ENCODE assay signal across 10 mouse cellular contexts in the genomic region with DNA sequence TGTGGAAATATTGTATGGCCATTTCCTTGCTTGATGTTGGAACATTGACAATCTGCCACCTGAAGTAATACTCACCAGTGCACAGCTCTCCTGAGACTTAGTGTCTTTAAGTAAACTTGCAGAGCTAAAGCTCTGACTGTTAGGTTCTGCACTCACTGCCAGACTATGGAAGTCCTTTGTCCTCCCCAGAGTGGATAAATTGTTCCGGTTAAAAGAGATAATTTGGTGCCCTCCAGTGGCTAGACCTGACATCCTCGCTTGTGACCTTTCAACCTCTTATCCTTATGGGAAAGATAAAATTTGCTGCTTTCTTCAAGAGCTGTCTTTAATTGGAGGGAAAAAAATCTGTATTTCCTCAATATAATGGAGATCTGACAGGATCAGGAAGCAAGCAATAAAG.
DNase-seq lines count a peak whose midpoint lies in the region; ATAC-seq and TF ChIP-seq lines count a peak whose summit lies in the region.
"Had no signal": no experiment of that assay in that cellular context is flagged by ENCODE, and none has a peak within 500 bp of the region (broad histone marks: within the 10 kb centered on the region; RNA-seq: fewer than 3 reads in every experiment).

No protein-coding gene starts in this region.

- no peak overlapping the region for H3K9ac ChIP-seq in hindbrain, embryonic 13.5 days
- no peak overlapping the region for H3K9ac ChIP-seq in CH12.LX (ENCODE audit: insufficient read depth, low read depth)
- H3K9ac ChIP-seq: liver, embryonic 13.5 days had no signal

- in situ Hi-C loops in CH12.LX (cut with MboI; ENCODE audit: low pct_ligation_motif_present, low pct_unique_long_range_greater_than_20kb, low sequenced_read_pairs) = no loop called here

- TF ChIP-seq RAD21 in CH12.LX (IDR thresholded peaks at IDR 0.05; ENCODE audit: low read depth, low read length) = peak; percentile 84

- no peak for ATAC-seq in hindbrain, embryonic 13.5 days (ENCODE audit: low FRiP score)

- TF ChIP-seq POLR2A in CH12.LX (IDR thresholded peaks at IDR 0.05; ENCODE audit: low read depth, low read length) = no peak

- DNase-seq in hindbrain, embryonic 10.5 days (ENCODE audit: low spot score) = peak; percentile 6
- DNase-seq in CH12.LX (ENCODE audit: extremely low read depth) = peak; percentile 60
- DNase-seq in embryo, embryonic 11 days = peak; percentile 67
- peak; percentile 1 to 28 for DNase-seq in kidney, postnatal 36 days
- no peak for DNase-seq in c-Kit-positive CD71-positive TER-119-positive erythroid progenitor cells, embryonic 14.5 days (ENCODE audit: low spot score)
- no peak for DNase-seq in adrenal gland, adult 18-20 months (ENCODE audit: low spot score in 2 of 2)
- no peak for DNase-seq in cerebellum, adult 8-10 months
- DNase-seq: liver, embryonic 13.5 days had no signal

- no peaks in the 10 kb centered on the region for H3K79me2 ChIP-seq in CH12.LX (replicated peaks; ENCODE audit: control insufficient read depth, extremely low read depth, insufficient read depth, poor library complexity, severe bottlenecking)

- no peak for TF ChIP-seq EP300 in CH12.LX (IDR thresholded peaks at IDR 0.05; ENCODE audit: low read length)

- no peak overlapping the region for H3K27ac ChIP-seq in hindbrain, embryonic 10.5 days
- no peak overlapping the region for H3K27ac ChIP-seq in hindbrain, embryonic 13.5 days
- H3K27ac ChIP-seq in CH12.LX (ENCODE audit: insufficient read depth, low read depth) = no peak overlapping the region
- H3K27ac ChIP-seq: liver, embryonic 13.5 days had no signal

- 14% methylated on average over 2 of the region's 2 CpGs for WGBS in hindbrain, embryonic 10.5 days
- WGBS in hindbrain, embryonic 13.5 days = 14% methylated on average over 2 of the region's 2 CpGs

- no peak overlapping the region for H3K4me3 ChIP-seq in hindbrain, embryonic 10.5 days
- H3K4me3 ChIP-seq in hindbrain, embryonic 13.5 days = no peak overlapping the region
- H3K4me3 ChIP-seq in CH12.LX (replicated peaks in 1 of 3; ENCODE audit: low read depth in 2 of 3, low read length in 2 of 3, poor library complexity in 1 of 3) = no peak overlapping the region
- H3K4me3 ChIP-seq: liver, embryonic 13.5 days; myocyte had no signal

- H3K36me3 ChIP-seq in hindbrain, embryonic 10.5 days = no peaks in the 10 kb centered on the region
- no peaks in the 10 kb centered on the region for H3K36me3 ChIP-seq in hindbrain, embryonic 13.5 days
- H3K36me3 ChIP-seq in CH12.LX (replicated peaks in 1 of 2; ENCODE audit: control insufficient read depth in 1 of 2, insufficient read depth in 1 of 2, low read length in 1 of 2) = no peaks in the 10 kb centered on the region
- H3K36me3 ChIP-seq: liver, embryonic 13.5 days had no signal

- H3K9me3 ChIP-seq in hindbrain, embryonic 10.5 days = no peaks in the 10 kb centered on the region
- no peaks in the 10 kb centered on the region for H3K9me3 ChIP-seq in hindbrain, embryonic 13.5 days
- no peaks in the 10 kb centered on the region for H3K9me3 ChIP-seq in CH12.LX (replicated peaks; ENCODE audit: low read length)
- H3K9me3 ChIP-seq: liver, embryonic 13.5 days had no signal

- H3K4me1 ChIP-seq in hindbrain, embryonic 10.5 days (replicated peaks) = peaks cover 7% of the 10 kb centered on the region; the same call in 1 of the 2 replicates
- H3K4me1 ChIP-seq in hindbrain, embryonic 13.5 days (replicated peaks) = peaks cover 9% of the 10 kb centered on the region
- H3K4me1 ChIP-seq in CH12.LX (ENCODE audit: control insufficient read depth in 1 of 2, insufficient read depth in 2 of 2) = peaks cover 0 to 14% of the 10 kb centered on the region in 2 experiments; a peak in 2 of 4 replicates
- H3K4me1 ChIP-seq: liver, embryonic 13.5 days had no signal

- dilution Hi-C loops in CH12.LX (cut with MboI; ENCODE audit: extremely low pct_ligation_motif_present, extremely low pct_unique_long_range_greater_than_20kb, low sequenced_read_pairs) = no loop called here

- H3K4me2 ChIP-seq in hindbrain, embryonic 13.5 days = no peak overlapping the region
- no peak overlapping the region for H3K4me2 ChIP-seq in CH12.LX (ENCODE audit: insufficient read depth, low read depth, poor library complexity, severe bottlenecking)
- H3K4me2 ChIP-seq: liver, embryonic 13.5 days had no signal

- peak; percentile 17 to 83; a peak in 2 of 4 replicates for TF ChIP-seq CTCF in CH12.LX (conservative IDR thresholded peaks at IDR 0.05 in 1 of 2, IDR thresholded peaks at IDR 0.05 in 1 of 2; ENCODE audit: low read depth in 2 of 2, low read length in 2 of 2)

- no peaks in the 10 kb centered on the region for H3K27me3 ChIP-seq in hindbrain, embryonic 10.5 days (ENCODE audit: insufficient read depth, poor library complexity, severe bottlenecking)
- H3K27me3 ChIP-seq in hindbrain, embryonic 13.5 days = no peaks in the 10 kb centered on the region
- H3K27me3 ChIP-seq in CH12.LX (replicated peaks) = no peaks in the 10 kb centered on the region
- H3K27me3 ChIP-seq: liver, embryonic 13.5 days had no signal

TF ChIP-seq in CH12.LX, 34 proteins besides CTCF, POLR2A, EP300 and RAD21:
- TF ChIP-seq ZC3H11A (IDR thresholded peaks at IDR 0.05; ENCODE audit: low read depth, low read length) (peak; percentile 44), SMC3 (IDR thresholded peaks at IDR 0.05; ENCODE audit: low read depth, low read length) (peak; percentile 75), MEF2A (IDR thresholded peaks at IDR 0.05; ENCODE audit: borderline replicate concordance, low read depth, low read length) (0 out of 2 replicates have a peak, but pooled peaks have one; percentile 34), JUND (conservative IDR thresholded peaks at IDR 0.05; ENCODE audit: low read depth, low read length) (no peak), NRF1 (IDR thresholded peaks at IDR 0.05; ENCODE audit: low read depth, low read length) (no peak), IRF4 (IDR thresholded peaks at IDR 0.05; ENCODE audit: low read depth, low read length) (no peak), ZNF384 (IDR thresholded peaks at IDR 0.05; ENCODE audit: low read depth, low read length) (peak; percentile 56), GABPA (IDR thresholded peaks at IDR 0.05; ENCODE audit: insufficient replicate concordance, low read depth, low read length) (no peak)

Comparison
In these comparisons a context has a peak if more than half of its experiments do, and no peak if none do; other contexts are left out.
1. DNase-seq: peak in hindbrain, embryonic 10.5 days (single experiment), CH12.LX (single experiment), embryo, embryonic 11 days (single experiment) and kidney, postnatal 36 days (2 of 2); none in c-Kit-positive CD71-positive TER-119-positive erythroid progenitor cells, embryonic 14.5 days (single experiment), adrenal gland, adult 18-20 months (0 of 2) and cerebellum, adult 8-10 months (single experiment).